Mouse (Mus musculus) heart, adult 2 months (tissue): Measurements from ENCODE around the gene Ttll8. TPM values are rescaled to one million over a fixed set of nuclear protein-coding genes. Genes with fewer than 3 reads are reported as not detected.

Experiments used
- DNase-seq, 2 experiments: peaks; one replicate each; pipeline ENCODE4 v3.0.0; 2021
- H3K27ac ChIP-seq: fragments of 200-600 bp; 2 replicates; pipeline ENCODE4 v1.8.1; 2022
- H3K27me3 ChIP-seq: fragments of 200-500 bp; 2 replicates; pipeline ENCODE4 v1.6.1; 2012; ENCODE audit warnings: mild to moderate bottlenecking, low read length, inconsistent platforms, mixed read lengths; ENCODE audit not compliant: control insufficient read depth, insufficient read depth
- H3K36me3 ChIP-seq: fragments of 200-500 bp; 2 replicates; pipeline ENCODE4 v1.6.1; 2012; ENCODE audit warnings: low read length, inconsistent platforms; ENCODE audit not compliant: control insufficient read depth, insufficient read depth
- H3K4me1 ChIP-seq: fragments of 200-500 bp; 2 replicates; pipeline ENCODE4 v1.6.1; 2011; ENCODE audit warnings: low read length; ENCODE audit not compliant: control insufficient read depth, insufficient read depth
- H3K4me3 ChIP-seq: fragments of 200-600 bp; 2 replicates; pipeline ENCODE4 v1.8.1; 2022
- H3K79me2 ChIP-seq: fragments of 200-500 bp; replicated peaks from 2 replicates; pipeline ENCODE4 v1.6.1; 2012; ENCODE audit warnings: mild to moderate bottlenecking, inconsistent platforms, low read length, moderate library complexity, mixed read lengths; ENCODE audit not compliant: control insufficient read depth, insufficient read depth
- H3K9ac ChIP-seq: fragments of 200-500 bp; 2 replicates; pipeline ENCODE4 v1.6.1; 2012; ENCODE audit warnings: low read depth, mild to moderate bottlenecking, control low read depth, inconsistent platforms, low read length, mixed read lengths
- CTCF ChIP-seq: fragments of 200-600 bp; IDR thresholded peaks from 2 replicates; pipeline ENCODE4 v1.8.1; 2022; ENCODE audit warnings: antibody characterized with exemption, mild to moderate bottlenecking, moderate library complexity
- EP300 ChIP-seq: fragments of 200-500 bp; IDR thresholded peaks from 2 replicates; pipeline ENCODE4 v1.6.1; 2011; ENCODE audit warnings: low read depth, low read length, control low read depth; ENCODE audit not compliant: insufficient read depth
- POLR2A ChIP-seq: fragments of 200-500 bp; IDR thresholded peaks from 2 replicates; pipeline ENCODE4 v1.6.1; 2011; ENCODE audit warnings: mild to moderate bottlenecking, low read depth, low read length, control low read depth; ENCODE audit not compliant: insufficient read depth
- WGBS: fragments of 180-500 bp; shearing (Covaris S2); methylation state at CpG from one replicate; pipeline ENCODE4 v1.1.7; 2018; 5-methylcytosine and 5-hydroxymethylcytosine counted together
- intact Hi-C: fragments of 180-260 bp; cut with DNase I; formaldehyde crosslinking; loops from one replicate; pipeline ENCODE4 v1.15.1; 2025
- polyA plus RNA-seq: library from polyadenylated mRNA; depleted of rRNA; stranded (reverse); fragments of >200 nt; gene quantifications from 2 replicates; pipeline ENCODE4 v1.2.3, GENCODE M21; 2012
- total RNA-seq, 2 experiments: library from RNA; stranded (reverse); gene quantifications; 2 replicates each; pipeline ENCODE4 v1.2.3; 2021

The Ttll8 gene
- total and polyA plus RNA-seq, 3 experiments = 0.18 TPM; not detected in 2

GRCm38 (mm10) chr15:88876155-88877020, 77.8 kb downstream of the Ttll8 start:
- Histone ChIP-seq H3K9ac (peak overlapping the region; percentile 40), H3K27me3 (no peaks in the 10 kb centered on the region), H3K4me1 (peaks cover 6% of the 10 kb centered on the region), H3K4me3 (peak overlapping the region; percentile 7; the same call in 1 of the 2 replicates), H3K27ac (peak overlapping the region; percentile 61), H3K36me3 (no peaks in the 10 kb centered on the region), H3K79me2 (no peaks in the 10 kb centered on the region)
- intact Hi-C loops = loop anchor here (1.0 kb wide), 2 partner anchors 45 to 48 kb away; no protein-coding TSS in a partner anchor
- no peak for TF ChIP-seq POLR2A
- TF ChIP-seq EP300 = peak; percentile 74
- TF ChIP-seq CTCF = peak; percentile 93
- DNase-seq = peak; percentile 83 to 93
- 11% methylated on average over 28 of the region's 28 CpGs for WGBS

- Histone ChIP-seq H3K9ac (peak overlapping the region; percentile 32), H3K36me3 (no peaks in the 10 kb centered on the region), H3K4me1 (peaks cover 7% of the 10 kb centered on the region), H3K27ac (peak overlapping the region; percentile 61), H3K79me2 (no peaks in the 10 kb centered on the region), H3K27me3 (no peaks in the 10 kb centered on the region), H3K4me3 (0 out of 2 replicates have a peak overlapping the region, but pooled peaks have one; percentile 7)
- DNase-seq = peak; percentile 77 to 81
- intact Hi-C loops = loop anchor here (1.0 kb wide), 2 partner anchors 46 to 47 kb away; no protein-coding TSS in a partner anchor
- 25% methylated on average over 10 of the region's 10 CpGs for WGBS
- TF ChIP-seq EP300 = peak; percentile 100
- no peak for TF ChIP-seq CTCF
- TF ChIP-seq POLR2A = peak; percentile 64
Measured at GRCm38 (mm10) chr15:88875625-88876081, 78.6 kb downstream of the Ttll8 start.

GRCm38 (mm10) chr15:88874477-88874876, 79.7 kb downstream of the Ttll8 start:
- no peak for DNase-seq
- no peaks in the 10 kb centered on the region for H3K79me2 ChIP-seq
- 84% methylated on average over 6 of the region's 6 CpGs for WGBS
- H3K4me1 ChIP-seq = peaks cover 18% of the 10 kb centered on the region
- intact Hi-C loops = no loop called here
- H3K9ac ChIP-seq = no peak overlapping the region
- TF ChIP-seq EP300 (no peak), CTCF (no peak), POLR2A (no peak)
- H3K27ac ChIP-seq = no peak overlapping the region
- H3K27me3 ChIP-seq = no peaks in the 10 kb centered on the region
- H3K36me3 ChIP-seq = no peaks in the 10 kb centered on the region
- H3K4me3 ChIP-seq = no peak overlapping the region

- Histone ChIP-seq H3K36me3 (no peaks in the 10 kb centered on the region), H3K79me2 (no peaks in the 10 kb centered on the region), H3K4me1 (peaks cover 18% of the 10 kb centered on the region), H3K4me3 (no peak overlapping the region), H3K27ac (no peak overlapping the region), H3K27me3 (no peaks in the 10 kb centered on the region), H3K9ac (no peak overlapping the region)
- intact Hi-C loops = no loop called here
- DNase-seq = no peak
- WGBS = 97% methylated on average over 3 of the region's 3 CpGs
- no peak for TF ChIP-seq EP300
- TF ChIP-seq POLR2A = no peak
- no peak for TF ChIP-seq CTCF
Measured at GRCm38 (mm10) chr15:88874061-88874460, 80.2 kb downstream of the Ttll8 start.

DNA sequence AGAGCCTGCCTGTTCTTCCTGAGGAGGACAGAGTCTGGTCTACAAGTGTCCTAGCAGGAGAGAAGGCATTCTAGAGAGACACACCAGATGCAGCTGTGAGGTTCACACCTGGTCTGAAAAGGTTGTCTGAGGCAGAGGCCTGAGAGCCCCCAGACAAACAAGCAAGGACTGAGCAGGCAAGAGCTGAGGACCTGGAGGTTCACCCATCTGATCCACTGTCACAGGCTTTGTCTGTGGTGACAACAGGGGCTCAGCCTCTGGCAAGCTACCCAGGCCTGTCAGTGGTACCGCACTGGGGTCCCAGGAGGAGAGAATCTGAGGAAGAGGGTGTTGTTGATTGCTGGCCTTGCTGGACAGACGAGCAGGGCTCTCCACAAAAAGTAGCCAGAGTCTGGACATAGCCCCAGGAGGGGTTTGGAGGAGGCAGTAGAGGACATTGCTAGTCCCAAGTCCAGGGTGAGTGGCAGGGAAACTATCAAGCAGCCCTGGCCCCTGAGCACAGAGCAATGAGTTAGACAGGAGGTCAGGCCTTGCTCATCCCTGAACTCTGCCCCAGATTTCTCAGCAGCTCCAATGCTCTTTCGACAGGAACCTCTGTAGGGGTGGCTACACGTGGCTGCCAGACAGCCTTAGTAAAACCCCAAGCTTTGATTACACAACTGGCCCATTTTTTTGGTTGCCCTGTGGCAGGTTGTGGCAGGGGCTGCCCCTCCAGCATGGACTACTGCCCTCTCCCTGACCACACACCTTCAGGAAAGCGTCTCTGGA, 83.6 kb downstream of the Ttll8 start:
- no peak for TF ChIP-seq EP300
- no peak for TF ChIP-seq CTCF
- no peak for TF ChIP-seq POLR2A
- Histone ChIP-seq H3K79me2 (no peaks in the 10 kb centered on the region), H3K4me1 (peaks cover 37% of the 10 kb centered on the region), H3K27ac (peak overlapping the region; percentile 32), H3K9ac (no peak overlapping the region; the same call in 1 of the 2 replicates), H3K4me3 (no peak overlapping the region), H3K36me3 (peaks cover 9% of the 10 kb centered on the region), H3K27me3 (no peaks in the 10 kb centered on the region)
- no peak for DNase-seq
- intact Hi-C loops = no loop called here
- WGBS = 56% methylated on average over 5 of the region's 5 CpGs
